Comparison of ENCODE assay signal across 22 mouse cellular contexts in the genomic region with DNA sequence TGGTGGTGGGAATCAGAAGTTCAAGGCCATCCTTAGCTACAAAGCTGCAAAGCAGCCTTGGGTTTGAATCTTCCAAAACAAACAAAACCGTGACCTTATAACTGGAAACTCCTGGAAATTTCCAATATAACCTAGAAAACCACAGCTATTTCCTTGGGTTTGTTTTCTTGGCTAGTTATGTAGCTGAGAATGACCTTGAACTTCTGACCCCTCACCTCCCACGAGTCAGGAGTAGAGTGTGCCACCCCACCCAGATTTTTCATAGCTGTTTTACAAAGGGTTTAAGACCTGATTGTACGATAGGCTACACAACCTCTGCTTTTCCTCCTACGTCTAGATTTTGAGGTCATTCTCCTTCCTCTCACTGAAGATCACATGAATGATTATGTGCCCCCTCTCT. TPM values are rescaled to one million over a fixed set of nuclear protein-coding genes. Genes with fewer than 3 reads are reported as not detected.
A peak's percentile ranks its signal among the peaks of the same experiment; 100 is the strongest.
DNase-seq lines count a peak whose midpoint lies in the region; TF ChIP-seq lines count a peak whose summit lies in the region.
"Had no signal": no experiment of that assay in that cellular context is flagged by ENCODE, and none has a peak within 500 bp of the region (broad histone marks: within the 10 kb centered on the region; RNA-seq: fewer than 3 reads in every experiment).

No protein-coding gene starts in this region.

- 63% methylated on average over 4 of the region's 4 CpGs for WGBS in heart, embryonic 10.5 days

- no peaks in the 10 kb centered on the region for H3K36me3 ChIP-seq in testis, adult 2 months (ENCODE audit: control insufficient read depth, insufficient read depth, low read length)
- no peaks in the 10 kb centered on the region for H3K36me3 ChIP-seq in heart, embryonic 10.5 days
- H3K36me3 ChIP-seq: embryonic facial prominence, embryonic 13.5 days; embryonic facial prominence, embryonic 15.5 days; forebrain, embryonic 10.5 days; forebrain, embryonic 12.5 days; G1E had no signal

- H3K4me3 ChIP-seq in testis, adult 2 months (ENCODE audit: control insufficient read depth, low read depth, low read length) = peak overlapping the region; percentile 34; the same call in 1 of the 2 replicates
- no peak overlapping the region for H3K4me3 ChIP-seq in heart, embryonic 10.5 days
- H3K4me3 ChIP-seq: embryonic facial prominence, embryonic 13.5 days; embryonic facial prominence, embryonic 15.5 days; erythroblast, embryonic 14.5 days; forebrain, embryonic 10.5 days; forebrain, embryonic 12.5 days had no signal

- peak overlapping the region; percentile 10; the same call in 1 of the 2 replicates for H3K27ac ChIP-seq in testis, adult 2 months (ENCODE audit: control insufficient read depth, insufficient read depth, low read depth, low read length)
- no peak overlapping the region for H3K27ac ChIP-seq in heart, embryonic 10.5 days
- H3K27ac ChIP-seq: embryonic facial prominence, embryonic 13.5 days; embryonic facial prominence, embryonic 15.5 days; forebrain, embryonic 10.5 days; forebrain, embryonic 12.5 days had no signal

- no peak for TF ChIP-seq CTCF in testis, adult 2 months (IDR thresholded peaks at IDR 0.05; ENCODE audit: control insufficient read depth, insufficient read depth, insufficient replicate concordance, low read depth, low read length)

- no peaks in the 10 kb centered on the region for H3K9me3 ChIP-seq in heart, embryonic 10.5 days
- H3K9me3 ChIP-seq: embryonic facial prominence, embryonic 13.5 days; embryonic facial prominence, embryonic 15.5 days; forebrain, embryonic 10.5 days; forebrain, embryonic 12.5 days; G1E had no signal

- no peak for DNase-seq in testis, postnatal 10 days (ENCODE audit: low spot score)
- DNase-seq in ES-CJ7 (ENCODE audit: low read depth, low spot score) (peak; percentile 89), NIH3T3 (ENCODE audit: low read depth) (peak; percentile 36), ZHBTc4 (ENCODE audit: low read depth, low spot score) (peak; percentile 87)
- DNase-seq in right cerebral cortex, postnatal 10 days (ENCODE audit: low spot score in 2 of 2) = no peak
- DNase-seq in heart, embryonic 10.5 days (ENCODE audit: low spot score) = no peak
- no peak for DNase-seq in layer of hippocampus, postnatal 10 days (ENCODE audit: low spot score in 2 of 2)
- DNase-seq: adrenal gland, adult 2 months; adrenal gland, postnatal 10 days; adrenal gland, postnatal 25 days; cerebellum, adult 11 months; cerebellum, adult 18-20 months; cerebellum, adult 9-10 months; cerebellum, postnatal 25 days; embryo, embryonic 11 days had no signal

- TF ChIP-seq POLR2A in testis, adult 2 months (IDR thresholded peaks at IDR 0.05; ENCODE audit: control insufficient read depth, low read depth, low read length) = no peak

- peaks cover 8% of the 10 kb centered on the region for H3K4me1 ChIP-seq in testis, adult 2 months (ENCODE audit: control insufficient read depth, insufficient read depth, low read length)
- H3K4me1 ChIP-seq in heart, embryonic 10.5 days = peaks cover 2% of the 10 kb centered on the region

- no peaks in the 10 kb centered on the region for H3K27me3 ChIP-seq in testis, adult 2 months (ENCODE audit: control insufficient read depth, insufficient read depth, low read length)
- no peaks in the 10 kb centered on the region for H3K27me3 ChIP-seq in heart, embryonic 10.5 days (ENCODE audit: insufficient read depth, poor library complexity, severe bottlenecking)
- H3K27me3 ChIP-seq: embryonic facial prominence, embryonic 13.5 days; embryonic facial prominence, embryonic 15.5 days; forebrain, embryonic 12.5 days had no signal

RNA-seq across cellular contexts. Expression of gene Ints3, which starts 3.7 kb away (rescaled TPM):
- 18.3 and 19.1 TPM in 2 replicates for polyA plus RNA-seq in testis, adult 2 months (2012; rRNA removed)
- 31.0 and 36.7 TPM in 2 replicates for polyA plus RNA-seq in heart, embryonic 10.5 days (2016; fragmentation: Nextera tagmentation; extraction: Ambion mirVana)
- 10 to 100 TPM; 59.6 to 61.2 TPM for total RNA-seq in layer of hippocampus, postnatal 10 days (2021)

RNA-seq across cellular contexts. Expression of gene Npr1, which starts 28.5 kb away (rescaled TPM):
- 54.5 and 64.8 TPM in 2 replicates for polyA plus RNA-seq in testis, adult 2 months (2012; rRNA removed)
- 7.1 and 8.7 TPM in 2 replicates for polyA plus RNA-seq in heart, embryonic 10.5 days (2016; fragmentation: Nextera tagmentation; extraction: Ambion mirVana)
- 1 to 10 TPM; 5.2 to 6.6 TPM for total RNA-seq in layer of hippocampus, postnatal 10 days (2021)
- total RNA-seq: G1E had no signal
- polyA plus RNA-seq: G1E had no signal

RNA-seq across cellular contexts. Expression of gene Ilf2, which starts 38.8 kb away (rescaled TPM):
- 30.8 and 33.2 TPM in 2 replicates for polyA plus RNA-seq in testis, adult 2 months (2012; rRNA removed)
- polyA plus RNA-seq in heart, embryonic 10.5 days (2016; fragmentation: Nextera tagmentation; extraction: Ambion mirVana) = 149 and 215 TPM in 2 replicates
- 100 to 1,000 TPM; 107 to 109 TPM for total RNA-seq in layer of hippocampus, postnatal 10 days (2021)

RNA-seq across cellular contexts. Expression of gene Slc27a3, which starts 47.4 kb away (rescaled TPM):
- polyA plus RNA-seq in testis, adult 2 months (2012; rRNA removed) = 17.9 and 18.9 TPM in 2 replicates
- polyA plus RNA-seq in heart, embryonic 10.5 days (2016; fragmentation: Nextera tagmentation; extraction: Ambion mirVana) = 12.6 and 19.9 TPM in 2 replicates
- total RNA-seq in layer of hippocampus, postnatal 10 days (2021) = 10 to 100 TPM; 18.6 to 21.5 TPM

RNA-seq across cellular contexts. Expression of gene Snapin, which starts 53.7 kb away (rescaled TPM):
- 33.5 and 42.2 TPM in 2 replicates for polyA plus RNA-seq in testis, adult 2 months (2012; rRNA removed)
- 71.7 and 74.4 TPM in 2 replicates for polyA plus RNA-seq in heart, embryonic 10.5 days (2016; fragmentation: Nextera tagmentation; extraction: Ambion mirVana)
- total RNA-seq in layer of hippocampus, postnatal 10 days (2021) = 10 to 100 TPM; 43.8 to 46.3 TPM

Comparison
In these comparisons a context has a peak if more than half of its experiments do, and no peak if none do; other contexts are left out.
1. DNase-seq: peak in ES-CJ7 (single experiment), NIH3T3 (single experiment) and ZHBTc4 (single experiment); none in testis, postnatal 10 days (single experiment), right cerebral cortex, postnatal 10 days (0 of 2), heart, embryonic 10.5 days (single experiment) and layer of hippocampus, postnatal 10 days (0 of 2).